Mouse (Mus musculus): ENCODE measurements around the gene Syde2. TPM values are rescaled to one million over a fixed set of nuclear protein-coding genes. Genes with fewer than 3 reads are reported as not detected.

Gene Syde2
- total RNA-seq, 2 experiments from 2014 or later = 0.25 to 0.44 TPM

DNA sequence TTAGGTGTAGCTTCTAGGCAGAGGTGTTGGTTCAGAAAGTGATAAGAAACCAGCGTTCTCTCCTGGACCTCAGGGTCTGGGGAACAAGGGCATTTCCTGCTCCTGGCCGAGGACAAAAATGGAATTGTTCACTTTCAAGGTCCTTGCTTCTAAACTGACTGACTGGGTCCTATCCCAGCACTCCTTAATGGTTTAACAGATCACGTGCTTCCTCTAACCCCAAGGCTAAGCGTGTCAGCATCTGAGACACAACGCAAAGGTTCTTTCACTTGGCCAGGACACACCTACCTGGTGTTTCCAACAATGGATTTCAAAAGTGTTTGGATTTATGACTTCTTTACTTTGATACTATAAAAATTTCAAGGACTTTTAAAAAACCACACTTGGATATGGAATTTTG is 62.3 kb downstream of the Syde2 start:
- no peak for ATAC-seq (ENCODE audit: poor library complexity, severe bottlenecking)

DNA sequence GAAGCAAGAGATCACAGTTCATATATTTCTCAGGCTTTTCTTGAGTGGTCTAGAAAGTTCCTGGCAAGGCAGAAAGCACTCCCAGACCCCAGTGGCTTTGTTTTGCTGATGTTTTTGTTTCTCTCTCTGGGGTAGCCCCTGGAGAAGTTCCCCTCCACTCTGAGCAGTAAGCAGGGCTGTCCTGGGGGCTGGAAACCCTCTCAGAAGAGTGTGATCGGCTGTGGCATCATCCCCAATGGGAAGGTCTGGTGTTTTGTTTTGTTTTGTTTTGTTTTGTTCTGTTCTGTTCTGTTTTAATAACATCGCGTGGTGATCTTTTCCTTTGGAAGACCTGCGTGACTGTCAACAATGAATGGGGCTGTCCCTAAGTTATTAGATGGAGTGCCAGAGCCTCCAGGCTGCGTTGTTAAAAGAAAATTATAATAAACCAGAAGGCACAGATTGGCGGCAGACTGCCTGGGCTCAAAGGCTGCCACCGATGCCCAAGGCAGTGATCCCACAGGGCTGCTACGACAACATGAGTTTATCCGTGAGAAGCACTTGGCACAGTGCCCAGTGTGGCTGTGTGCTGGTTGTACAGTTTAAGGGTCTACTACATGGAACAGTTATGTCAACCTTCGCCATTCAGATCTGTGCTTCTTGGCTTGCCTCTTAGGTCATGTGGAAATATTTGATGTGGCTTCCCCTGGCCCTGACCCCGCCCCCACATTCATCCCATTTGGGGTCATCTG is 63.8 kb downstream of the Syde2 start:
- no peak for ATAC-seq (ENCODE audit: poor library complexity, severe bottlenecking)

DNA sequence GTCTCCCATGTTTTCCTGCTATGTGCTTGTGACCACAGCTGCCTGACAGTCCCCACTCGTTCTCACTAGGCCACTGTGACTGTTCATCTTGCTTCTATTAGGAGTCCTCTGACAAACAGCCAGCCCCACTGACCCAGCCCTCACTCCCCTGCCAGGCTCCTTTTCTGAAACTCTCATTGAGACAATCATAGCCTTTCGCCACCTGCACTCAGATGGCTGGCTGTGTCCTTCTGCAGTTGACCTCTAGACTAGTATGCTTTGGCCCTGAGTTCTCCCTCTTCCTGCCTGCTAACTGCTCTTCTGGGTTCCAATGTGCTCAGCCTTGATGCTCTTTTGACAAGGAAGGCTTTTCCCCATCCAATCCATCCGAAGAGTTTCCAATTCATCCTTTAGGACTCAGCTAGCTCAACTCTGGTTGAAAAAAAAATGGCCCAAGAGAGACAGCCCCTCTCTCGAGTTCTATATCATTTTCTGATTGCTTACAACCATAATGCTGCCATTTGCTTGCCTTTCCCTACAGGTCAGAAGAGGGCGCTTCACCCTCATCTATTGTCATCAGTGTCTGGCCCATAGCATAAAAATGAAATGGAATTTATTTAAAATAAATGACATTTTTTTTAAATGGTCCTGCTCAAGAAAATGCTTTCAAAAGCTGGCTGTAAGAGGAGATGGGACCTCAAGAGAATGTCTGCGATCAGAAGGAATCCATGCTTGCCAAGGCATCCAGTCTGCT is 65.6 kb downstream of the Syde2 start:
- no peak for ATAC-seq (ENCODE audit: poor library complexity, severe bottlenecking)

DNA sequence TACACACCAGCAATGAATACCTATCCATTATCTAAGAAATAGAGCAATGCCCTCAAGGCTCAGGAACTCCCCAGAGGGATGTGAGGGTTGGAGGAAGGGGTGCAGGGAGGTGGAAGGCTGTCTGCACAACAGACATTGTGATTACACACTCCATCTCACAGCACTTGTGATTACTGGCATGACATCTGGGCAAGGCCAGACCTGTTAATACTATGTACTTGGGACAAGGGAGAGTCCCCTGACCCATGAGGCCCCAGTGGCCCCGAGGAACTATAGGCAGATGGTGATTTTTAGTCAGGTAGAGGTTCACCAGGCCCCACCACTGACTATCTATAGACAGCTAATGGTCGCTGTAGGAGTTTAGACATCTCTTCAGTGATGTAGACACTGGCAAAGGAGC is 66.2 kb downstream of the Syde2 start:
- no peak for ATAC-seq (ENCODE audit: poor library complexity, severe bottlenecking)

DNA sequence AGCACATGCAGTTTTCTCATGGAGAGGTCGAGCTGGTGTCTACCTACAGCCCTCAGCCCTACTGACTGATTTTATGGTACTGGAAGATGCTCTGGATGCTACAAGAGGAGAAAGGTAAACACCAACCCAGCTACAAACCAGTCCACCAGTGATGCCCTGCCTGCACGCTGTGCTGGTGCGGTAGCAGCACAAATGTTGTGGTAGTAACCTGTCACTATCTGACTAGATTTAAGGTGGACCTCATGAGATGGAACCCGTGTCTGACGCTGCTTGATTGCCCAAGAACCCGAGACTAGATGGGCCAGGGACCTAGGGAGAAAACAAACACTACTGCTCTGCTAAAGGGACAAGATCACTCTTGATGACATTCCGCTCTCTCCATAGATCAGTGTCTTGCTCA is 69.5 kb downstream of the Syde2 start:
- no peak for ATAC-seq (ENCODE audit: poor library complexity, severe bottlenecking)

DNA sequence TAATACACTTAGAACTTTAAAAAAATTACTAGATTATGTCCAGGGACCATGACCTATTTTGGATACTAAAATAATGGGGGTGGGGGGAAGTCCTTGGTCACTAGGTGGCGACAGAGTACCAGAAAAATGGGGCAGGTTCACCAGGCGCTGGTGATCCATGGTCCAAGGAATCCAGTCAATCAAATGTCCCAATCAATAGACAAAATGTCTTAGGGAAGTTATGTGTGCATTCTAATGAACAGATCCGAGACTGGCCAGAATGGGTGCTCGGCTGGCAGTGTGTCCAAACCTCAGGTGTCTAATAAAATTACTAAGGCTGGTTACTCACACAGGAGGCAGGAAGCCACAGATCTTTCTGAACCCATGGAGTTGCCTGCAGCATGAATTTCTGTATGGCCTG is 70.6 kb downstream of the Syde2 start:
- peak; percentile 74 for ATAC-seq (ENCODE audit: poor library complexity, severe bottlenecking)

DNA sequence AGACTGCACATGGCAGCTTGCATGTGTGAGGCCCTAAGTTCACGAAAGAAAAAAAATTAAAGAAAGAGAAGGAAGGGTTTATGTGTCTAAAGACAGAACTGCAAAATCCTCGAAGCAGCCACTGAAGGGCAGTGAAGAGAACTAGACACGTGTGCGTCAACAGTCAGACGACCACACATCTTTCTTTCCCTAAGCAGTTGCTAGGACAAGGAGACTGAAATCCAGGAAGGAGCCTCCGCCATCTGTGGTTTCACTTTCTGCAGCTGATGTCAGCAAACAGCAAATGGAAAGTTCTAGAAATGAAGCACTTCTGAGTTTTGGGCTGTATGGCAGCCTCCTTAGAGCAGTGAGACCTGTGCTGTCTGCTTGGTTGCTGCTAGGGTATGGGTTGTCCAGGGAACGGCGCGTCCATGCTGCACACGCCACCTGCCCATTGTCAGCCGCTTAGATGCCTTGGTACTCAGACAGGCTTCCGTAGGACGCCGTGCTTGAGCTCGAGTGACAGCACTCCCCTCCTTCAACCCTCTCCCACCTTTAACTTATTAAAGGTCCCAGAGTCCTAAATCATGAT is 71.8 kb downstream of the Syde2 start:
- peak; percentile 35 for ATAC-seq (ENCODE audit: poor library complexity, severe bottlenecking)

DNA sequence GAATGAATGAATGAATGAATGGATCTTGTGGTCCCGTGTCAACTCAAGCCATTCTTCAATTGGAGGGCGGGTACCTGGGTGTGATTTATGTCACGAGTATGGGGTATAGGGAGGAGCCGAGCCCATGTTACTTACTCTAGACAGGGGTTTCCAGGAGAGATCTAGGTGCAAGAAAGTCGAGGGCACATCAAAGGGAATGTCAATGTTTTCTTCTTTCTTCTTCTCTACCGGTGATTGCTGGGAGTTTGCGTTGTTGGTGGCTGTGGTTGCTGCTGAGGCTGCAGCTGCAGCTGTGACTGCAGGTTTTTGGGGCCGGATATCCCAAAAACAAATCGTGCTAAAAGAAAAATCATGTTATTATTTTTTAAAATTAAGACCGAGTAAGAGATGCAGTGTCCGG is 75.5 kb downstream of the Syde2 start:
- ATAC-seq (ENCODE audit: poor library complexity, severe bottlenecking) = no peak

DNA sequence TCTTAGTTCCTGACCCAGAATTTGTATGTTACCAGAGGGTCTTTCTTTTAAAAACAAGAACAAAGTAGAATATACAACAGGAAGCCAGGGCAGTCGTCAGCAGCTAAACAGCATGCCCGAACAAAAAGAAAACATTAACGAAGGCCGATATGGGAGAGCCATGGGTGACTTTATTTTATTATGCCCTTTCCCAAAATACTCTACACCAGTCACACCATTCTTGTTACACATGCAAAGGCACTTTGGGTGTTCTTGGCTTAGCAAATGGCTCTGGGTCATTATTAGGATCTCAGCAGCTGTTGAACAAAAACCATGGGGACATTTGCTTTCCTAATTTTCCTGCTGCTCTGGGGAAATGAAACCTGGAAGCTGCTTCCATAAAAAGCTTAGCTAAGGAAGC is 81.6 kb downstream of the Syde2 start:
- ATAC-seq (ENCODE audit: poor library complexity, severe bottlenecking) = no peak

Other genes starting within 250 kb of the Syde2 start
- not detected in 2 replicates for gene Ddah1, start 229.2 kb upstream of the Syde2 start, total RNA-seq (2015)
- gene Ddah1, start 229.2 kb upstream of the Syde2 start, total RNA-seq (2017) = not detected in 2 replicates
- gene Bcl10, start 65.1 kb upstream of the Syde2 start, total RNA-seq (2015) = 79.2 and 96.1 TPM in 2 replicates
- 69.0 and 80.6 TPM in 2 replicates for gene Bcl10, start 65.1 kb upstream of the Syde2 start, total RNA-seq (2017)
- gene 2410004B18Rik, start 49.9 kb upstream of the Syde2 start, total RNA-seq (2015) = 33.0 and 47.7 TPM in 2 replicates
- gene 2410004B18Rik, start 49.9 kb upstream of the Syde2 start, total RNA-seq (2017) = 14.4 and 15.8 TPM in 2 replicates
- not detected in 2 replicates for gene Wdr63, start 120.3 kb downstream of the Syde2 start, total RNA-seq (2015)
- gene Wdr63, start 120.3 kb downstream of the Syde2 start, total RNA-seq (2017) = not detected in 2 replicates
- gene Mcoln3, start 129.6 kb downstream of the Syde2 start, total RNA-seq (2015) = not detected in 2 replicates
- 0.07 TPM in 1 of 2 replicates, not detected in the other for gene Mcoln3, start 129.6 kb downstream of the Syde2 start, total RNA-seq (2017)
- gene Mcoln2, start 162.0 kb downstream of the Syde2 start, total RNA-seq (2015) = 0.47 and 3.3 TPM in 2 replicates
- 0.33 and 2.2 TPM in 2 replicates for gene Mcoln2, start 162.0 kb downstream of the Syde2 start, total RNA-seq (2017)
- 0.14 TPM in 1 of 2 replicates, not detected in the other for gene Lpar3, start 233.1 kb downstream of the Syde2 start, total RNA-seq (2015)
- gene Lpar3, start 233.1 kb downstream of the Syde2 start, total RNA-seq (2017) = not detected in 2 replicates

Data from megakaryocyte, adult 5-6 weeks (primary cell).